Mouse (Mus musculus) adrenal gland, adult (tissue): ENCODE measurements around the gene Bmpr2.

Source experiments
- DNase-seq, 2 experiments: peaks; one replicate each; pipeline ENCODE4 v3.0.0; 2022 to 2023; ENCODE audit warnings: low spot score in 1 of 2; ENCODE audit not compliant: inconsistent age in 2 of 2

Gene Bmpr2

GRCm38 (mm10) chr1:59763164-59763768 is at the start of gene Bmpr2:
TSS of gene Bmpr2 (plus strand) at chr1:59763400.
- DNase-seq, result peak; percentile 93 to 96

GRCm38 (mm10) chr1:59719900-59720299 is 43.3 kb upstream of the Bmpr2 start:
- DNase-seq, result peak in 1 of 2 experiments; percentile 72

GRCm38 (mm10) chr1:59725661-59726060 is 37.5 kb upstream of the Bmpr2 start:
- DNase-seq, result no peak

- DNase-seq, result no peak
Measured at GRCm38 (mm10) chr1:59730106-59730505, 33.1 kb upstream of the Bmpr2 start.

GRCm38 (mm10) chr1:59730737-59731136 is 32.5 kb upstream of the Bmpr2 start:
- no peak for DNase-seq

GRCm38 (mm10) chr1:59734076-59734475 is 29.1 kb upstream of the Bmpr2 start:
- DNase-seq, result no peak

GRCm38 (mm10) chr1:59738768-59739414 is 24.3 kb upstream of the Bmpr2 start:
- peak in 1 of 2 experiments; percentile 51 for DNase-seq

GRCm38 (mm10) chr1:59739577-59740354 is 23.4 kb upstream of the Bmpr2 start:
- DNase-seq, result peak; percentile 14 to 45

GRCm38 (mm10) chr1:59749047-59749446 is 14.2 kb upstream of the Bmpr2 start:
- no peak for DNase-seq

GRCm38 (mm10) chr1:59749724-59750123 is 13.5 kb upstream of the Bmpr2 start:
- DNase-seq, result peak in 1 of 2 experiments; percentile 66

- DNase-seq, result no peak
Measured at GRCm38 (mm10) chr1:59755298-59755697, 7.9 kb upstream of the Bmpr2 start.

GRCm38 (mm10) chr1:59758325-59758724 is 4.9 kb upstream of the Bmpr2 start:
- DNase-seq, result no peak

- DNase-seq, result no peak
Measured at GRCm38 (mm10) chr1:59762208-59762607, 992 bp upstream of the Bmpr2 start.

GRCm38 (mm10) chr1:59762651-59763163 is 493 bp upstream of the Bmpr2 start:
- peak; percentile 73 to 90 for DNase-seq

GRCm38 (mm10) chr1:59763781-59764251 is 616 bp downstream of the Bmpr2 start:
- DNase-seq, result peak; percentile 72 to 91

GRCm38 (mm10) chr1:59764407-59764971 is 1.3 kb downstream of the Bmpr2 start:
- DNase-seq, result peak; percentile 66 to 91

- peak in 1 of 2 experiments; percentile 65 for DNase-seq
Measured at GRCm38 (mm10) chr1:59765279-59765678, 2.1 kb downstream of the Bmpr2 start.

GRCm38 (mm10) chr1:59766626-59767025 is 3.4 kb downstream of the Bmpr2 start:
- DNase-seq, result peak in 1 of 2 experiments; percentile 61

- no peak for DNase-seq
Measured at GRCm38 (mm10) chr1:59771871-59772270, 8.7 kb downstream of the Bmpr2 start.

- DNase-seq, result no peak
Measured at GRCm38 (mm10) chr1:59781080-59781479, 17.9 kb downstream of the Bmpr2 start.

GRCm38 (mm10) chr1:59788975-59789374 is 25.8 kb downstream of the Bmpr2 start:
- no peak for DNase-seq
